12 mouse cellular contexts compared by ENCODE assay signal in genomic region chr12:25164724-25165123, GRCm38 (mm10).
DNase-seq lines count a peak whose midpoint lies in the region; ATAC-seq and TF ChIP-seq lines count a peak whose summit lies in the region.
"Had no signal": no experiment of that assay in that cellular context is flagged by ENCODE, and none has a peak within 500 bp of the region (broad histone marks: within the 10 kb centered on the region; RNA-seq: fewer than 3 reads in every experiment).

No protein-coding gene starts in this region.

- peaks cover 48% of the 10 kb centered on the region for H3K4me1 ChIP-seq in heart, embryonic 12.5 days (replicated peaks)
- peaks cover 30% of the 10 kb centered on the region for H3K4me1 ChIP-seq in small intestine, adult 2 months (ENCODE audit: control insufficient read depth, insufficient read depth, insufficient read length, low read length)

- H3K4me2 ChIP-seq in heart, embryonic 12.5 days, result no peak overlapping the region
- H3K4me2 ChIP-seq: liver, embryonic 13.5 days; midbrain, embryonic 12.5 days had no signal

- WGBS in heart, embryonic 12.5 days, result 69% methylated on average over 1 of the region's 1 CpGs
- WGBS in small intestine, adult 2 months, result 20% methylated on average over 1 of the region's 1 CpGs

- no peaks in the 10 kb centered on the region for H3K27me3 ChIP-seq in heart, embryonic 12.5 days (replicated peaks)
- H3K27me3 ChIP-seq in small intestine, adult 2 months (ENCODE audit: control insufficient read depth, insufficient read depth, low read length), result no peaks in the 10 kb centered on the region
- H3K27me3 ChIP-seq: liver, embryonic 13.5 days; midbrain, embryonic 12.5 days had no signal

- H3K36me3 ChIP-seq in heart, embryonic 12.5 days, result no peaks in the 10 kb centered on the region
- H3K36me3 ChIP-seq in small intestine, adult 2 months (ENCODE audit: control insufficient read depth, insufficient read depth, low read length), result no peaks in the 10 kb centered on the region
- H3K36me3 ChIP-seq: liver, embryonic 13.5 days; midbrain, embryonic 12.5 days had no signal

- intact Hi-C loops in heart, postnatal 36 days (cut with DNase I), result no loop called here

- no peak overlapping the region for H3K4me3 ChIP-seq in heart, embryonic 12.5 days
- no peak overlapping the region for H3K4me3 ChIP-seq in small intestine, adult 2 months (ENCODE audit: low read depth, low read length)
- H3K4me3 ChIP-seq: liver, embryonic 13.5 days; midbrain, embryonic 12.5 days had no signal

- no peak for TF ChIP-seq POLR2A in small intestine, adult 2 months (IDR thresholded peaks at IDR 0.05; ENCODE audit: low read depth, low read length)

- ATAC-seq in heart, embryonic 12.5 days (ENCODE audit: insufficient number of reproducible peaks, low FRiP score), result no peak
- peak; percentile 80 for ATAC-seq in granulocyte monocyte progenitor cell, adult 5-6 weeks (replicated peaks; ENCODE audit: poor library complexity, severe bottlenecking)

- no peak overlapping the region for H3K27ac ChIP-seq in heart, embryonic 12.5 days (ENCODE audit: poor library complexity, severe bottlenecking)
- H3K27ac ChIP-seq in small intestine, adult 2 months (ENCODE audit: insufficient read depth, low read depth, low read length), result peak overlapping the region; percentile 18; the same call in 1 of the 2 replicates
- H3K27ac ChIP-seq: liver, embryonic 13.5 days; midbrain, embryonic 12.5 days had no signal

- no peak overlapping the region for H3K9ac ChIP-seq in heart, embryonic 12.5 days
- H3K9ac ChIP-seq: liver, embryonic 13.5 days; midbrain, embryonic 12.5 days had no signal

- peak; percentile 31 to 47 for DNase-seq in heart, adult 9 months (ENCODE audit: low spot score in 2 of 2)
- peak; percentile 20 for DNase-seq in CD4-positive helper T cell, adult 2 months (ENCODE audit: low read depth, low spot score)
- DNase-seq in heart, postnatal 36 days, result no peak
- no peak for DNase-seq in layer of hippocampus, postnatal 10 days (ENCODE audit: low spot score in 2 of 2)
- no peak for DNase-seq in right cerebral cortex, postnatal 25 days
- DNase-seq: cerebellum, postnatal 14 days; kidney, adult 11 months; liver, embryonic 13.5 days had no signal

- no peaks in the 10 kb centered on the region for H3K9me3 ChIP-seq in heart, embryonic 12.5 days (replicated peaks)
- H3K9me3 ChIP-seq: liver, embryonic 13.5 days; midbrain, embryonic 12.5 days had no signal

- no peak for TF ChIP-seq CTCF in small intestine, adult 2 months (IDR thresholded peaks at IDR 0.05; ENCODE audit: extremely low read depth, insufficient read length, insufficient replicate concordance, low read depth, low read length)

Comparison
In these comparisons a context has a peak if more than half of its experiments do, and no peak if none do; other contexts are left out.
1. DNase-seq: peak in heart, adult 9 months (2 of 2) and CD4-positive helper T cell, adult 2 months (single experiment); none in heart, postnatal 36 days (0 of 2), layer of hippocampus, postnatal 10 days (0 of 2) and right cerebral cortex, postnatal 25 days (single experiment).